22 mouse cellular contexts compared by ENCODE assay signal in the genomic region with DNA sequence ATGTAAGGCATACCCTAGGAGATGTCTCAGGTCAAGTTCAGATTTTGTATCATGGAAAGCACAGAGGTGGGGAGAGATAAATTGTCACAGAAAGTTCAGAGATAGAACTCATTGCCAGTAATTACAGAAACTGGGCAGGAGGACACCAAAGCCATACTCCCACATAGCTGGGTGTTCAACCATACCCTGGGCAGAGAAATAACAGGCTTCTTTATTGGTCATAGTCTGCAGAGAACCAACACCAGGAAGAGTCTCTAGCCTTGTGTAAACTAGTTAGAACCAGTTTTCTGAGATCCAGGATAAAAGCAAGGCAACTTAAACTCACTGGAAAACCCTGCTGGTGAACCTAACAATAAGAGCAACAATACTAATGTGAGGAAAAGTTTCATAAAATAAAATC.
DNase-seq lines count a peak whose midpoint lies in the region; ATAC-seq and TF ChIP-seq lines count a peak whose summit lies in the region.
"Had no signal": no experiment of that assay in that cellular context is flagged by ENCODE, and none has a peak within 500 bp of the region (broad histone marks: within the 10 kb centered on the region; RNA-seq: fewer than 3 reads in every experiment).

No protein-coding gene starts in this region.

- H3K4me3 ChIP-seq in kidney, embryonic 14.5 days (ENCODE audit: low read length) = no peak overlapping the region
- no peak overlapping the region for H3K4me3 ChIP-seq in kidney, embryonic 15.5 days (replicated peaks)
- no peak overlapping the region for H3K4me3 ChIP-seq in kidney, embryonic 16.5 days (ENCODE audit: low read length)
- no peak overlapping the region for H3K4me3 ChIP-seq in kidney, postnatal 0 days (replicated peaks; ENCODE audit: low read depth, low read length)
- H3K4me3 ChIP-seq in kidney, adult 2 months (ENCODE audit: insufficient read depth, low read depth, low read length) = no peak overlapping the region

- H3K36me3 ChIP-seq in kidney, embryonic 14.5 days (ENCODE audit: control insufficient read depth, insufficient read depth, low read length) = no peaks in the 10 kb centered on the region
- H3K36me3 ChIP-seq in kidney, embryonic 15.5 days = no peaks in the 10 kb centered on the region
- no peaks in the 10 kb centered on the region for H3K36me3 ChIP-seq in kidney, embryonic 16.5 days (ENCODE audit: insufficient read depth, low read length)
- H3K36me3 ChIP-seq in kidney, postnatal 0 days (ENCODE audit: insufficient read depth, low read length) = no peaks in the 10 kb centered on the region
- no peaks in the 10 kb centered on the region for H3K36me3 ChIP-seq in kidney, adult 2 months (ENCODE audit: control insufficient read depth, insufficient read depth, low read length)
- H3K36me3 ChIP-seq: G1E had no signal

- no peak for DNase-seq in kidney, postnatal 4 days
- DNase-seq in kidney, postnatal 14 days = no peak
- DNase-seq in kidney, adult 11 months = no peak
- peak; percentile 60 for DNase-seq in kidney, postnatal 0 days (ENCODE audit: low spot score)
- no peak for DNase-seq in kidney, adult 2 months
- DNase-seq: adrenal gland, adult 2 months; adrenal gland, adult 8-10 months; adrenal gland, postnatal 10 days; adrenal gland, postnatal 14 days; adrenal gland, postnatal 25 days; adrenal gland, postnatal 36 days; B cell, adult 2 months; cerebellum, adult 11 months; cerebellum, adult 11-12 months had no signal

- no peaks in the 10 kb centered on the region for H3K27me3 ChIP-seq in kidney, embryonic 14.5 days (ENCODE audit: control insufficient read depth, insufficient read depth, low read length)
- H3K27me3 ChIP-seq in kidney, embryonic 15.5 days = no peaks in the 10 kb centered on the region
- H3K27me3 ChIP-seq in kidney, embryonic 16.5 days (ENCODE audit: insufficient read depth, low read length) = no peaks in the 10 kb centered on the region
- H3K27me3 ChIP-seq in kidney, postnatal 0 days (ENCODE audit: insufficient read depth, low read length) = no peaks in the 10 kb centered on the region
- H3K27me3 ChIP-seq in kidney, adult 2 months (replicated peaks; ENCODE audit: control insufficient read depth, insufficient read depth, low read length) = no peaks in the 10 kb centered on the region
- H3K27me3 ChIP-seq: CH12.LX, Patski had no signal

- ATAC-seq in kidney, embryonic 14.5 days (ENCODE audit: low FRiP score, low TSS enrichment) = peak; percentile 72; the same call in 1 of the 2 replicates
- ATAC-seq in kidney, embryonic 15.5 days (replicated peaks; ENCODE audit: low FRiP score) = peak; percentile 89
- peak; percentile 75; the same call in 1 of the 2 replicates for ATAC-seq in kidney, embryonic 16.5 days (ENCODE audit: low FRiP score, low TSS enrichment)
- ATAC-seq in kidney, postnatal 0 days (replicated peaks; ENCODE audit: low FRiP score, low read depth) = peak; percentile 82
- ATAC-seq: activated CD4-positive, CD25-positive, alpha-beta regulatory T cell, adult 4 months; CD4-positive, CD25-positive, alpha-beta regulatory T cell, adult 4 months; Patski had no signal

- no peaks in the 10 kb centered on the region for H3K4me1 ChIP-seq in kidney, embryonic 14.5 days (ENCODE audit: control insufficient read depth, insufficient read depth, low read length)
- no peaks in the 10 kb centered on the region for H3K4me1 ChIP-seq in kidney, embryonic 15.5 days
- no peaks in the 10 kb centered on the region for H3K4me1 ChIP-seq in kidney, embryonic 16.5 days (ENCODE audit: insufficient read depth, low read length)
- no peaks in the 10 kb centered on the region for H3K4me1 ChIP-seq in kidney, postnatal 0 days (replicated peaks; ENCODE audit: insufficient read depth, low read length)
- H3K4me1 ChIP-seq in kidney, adult 2 months (ENCODE audit: control insufficient read depth, insufficient read depth, low read length) = no peaks in the 10 kb centered on the region

- H3K4me2 ChIP-seq in kidney, embryonic 14.5 days (replicated peaks; ENCODE audit: low read depth, low read length) = no peak overlapping the region
- H3K4me2 ChIP-seq in kidney, embryonic 15.5 days = no peak overlapping the region
- H3K4me2 ChIP-seq in kidney, embryonic 16.5 days (replicated peaks; ENCODE audit: low read depth, low read length) = no peak overlapping the region
- no peak overlapping the region for H3K4me2 ChIP-seq in kidney, postnatal 0 days (ENCODE audit: low read length)

- TF ChIP-seq POLR2A in kidney, adult 2 months (IDR thresholded peaks at IDR 0.05; ENCODE audit: low read depth, low read length) = no peak

- no peak overlapping the region for H3K9ac ChIP-seq in kidney, embryonic 14.5 days (ENCODE audit: low read depth, low read length)
- H3K9ac ChIP-seq in kidney, embryonic 15.5 days = no peak overlapping the region
- H3K9ac ChIP-seq in kidney, embryonic 16.5 days (replicated peaks; ENCODE audit: low read length) = no peak overlapping the region
- H3K9ac ChIP-seq in kidney, postnatal 0 days (ENCODE audit: low read depth, low read length) = no peak overlapping the region

- no peak for TF ChIP-seq CTCF in kidney, postnatal 0 days (IDR thresholded peaks at IDR 0.05; ENCODE audit: low read depth)
- TF ChIP-seq CTCF in kidney, adult 2 months (conservative IDR thresholded peaks at IDR 0.05; ENCODE audit: insufficient read depth, insufficient read length, low read depth, low read length) = no peak

- H3K27ac ChIP-seq in kidney, embryonic 14.5 days (ENCODE audit: low read depth, low read length) = no peak overlapping the region
- no peak overlapping the region for H3K27ac ChIP-seq in kidney, embryonic 15.5 days
- H3K27ac ChIP-seq in kidney, embryonic 16.5 days (ENCODE audit: low read length) = no peak overlapping the region
- no peak overlapping the region for H3K27ac ChIP-seq in kidney, postnatal 0 days
- no peak overlapping the region for H3K27ac ChIP-seq in kidney, adult 2 months (ENCODE audit: insufficient read depth, low read depth, low read length)

- no peaks in the 10 kb centered on the region for H3K9me3 ChIP-seq in kidney, embryonic 14.5 days (ENCODE audit: control insufficient read depth, low read length)
- no peaks in the 10 kb centered on the region for H3K9me3 ChIP-seq in kidney, embryonic 15.5 days (replicated peaks)
- H3K9me3 ChIP-seq in kidney, embryonic 16.5 days (ENCODE audit: low read length) = no peaks in the 10 kb centered on the region
- no peaks in the 10 kb centered on the region for H3K9me3 ChIP-seq in kidney, postnatal 0 days (replicated peaks; ENCODE audit: low read length)
- H3K9me3 ChIP-seq: G1E had no signal
